Mouse (Mus musculus) gastrocnemius, postnatal 4 days (tissue): Measurements from ENCODE around the gene Krtap31-1. TPM values are rescaled to one million over a fixed set of nuclear protein-coding genes. Genes with fewer than 3 reads are reported as not detected.
"Not testable (repeated sequence)": the region's sequence is repeated elsewhere in the genome, so short reads cannot be mapped to it uniquely, and the experiment has no call there.

ENCODE experiments used
- DNase-seq, 2 experiments: peaks; one replicate each; pipeline ENCODE4 v3.0.0; 2021 to 2022; ENCODE audit warnings: low spot score in 2 of 2, mixed read lengths in 2 of 2
- long read RNA-seq, 2 experiments: library from polyadenylated mRNA; stranded (forward); transcript quantifications; one replicate each; pipeline ENCODE4 v2.0.0; 2021
- total RNA-seq, 2 experiments: library from RNA; stranded (reverse); gene quantifications; 2 replicates each; pipeline ENCODE4 v1.2.3; 2021

Gene Krtap31-1
- total RNA-seq: not detected
- long read RNA-seq, experiment 1: 0 reads
- long read RNA-seq, experiment 2: 0 reads

DNA sequence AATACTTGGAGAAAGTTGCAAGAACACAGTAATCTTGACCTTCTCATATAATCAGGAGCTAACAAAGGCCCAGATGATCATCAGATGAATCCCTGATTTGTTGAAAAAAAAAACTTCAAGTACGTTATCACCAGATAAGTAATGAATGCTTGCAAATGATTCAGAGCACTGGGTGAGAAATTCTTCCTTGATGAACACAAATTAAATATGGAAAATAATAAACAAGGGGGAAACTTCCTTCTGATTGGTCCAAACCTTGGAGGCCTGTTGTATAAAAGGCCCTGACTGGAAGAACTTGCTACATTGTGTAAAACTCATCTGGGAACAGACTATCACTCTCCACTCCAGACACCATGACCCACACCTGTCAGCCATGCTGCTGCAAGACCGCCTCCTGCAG, at the start of gene Krtap31-1:
Krtap31-1 (plus strand) TSS at position 301 of the 400 bp plus-strand sequence.
- DNase-seq: no peak

DNA sequence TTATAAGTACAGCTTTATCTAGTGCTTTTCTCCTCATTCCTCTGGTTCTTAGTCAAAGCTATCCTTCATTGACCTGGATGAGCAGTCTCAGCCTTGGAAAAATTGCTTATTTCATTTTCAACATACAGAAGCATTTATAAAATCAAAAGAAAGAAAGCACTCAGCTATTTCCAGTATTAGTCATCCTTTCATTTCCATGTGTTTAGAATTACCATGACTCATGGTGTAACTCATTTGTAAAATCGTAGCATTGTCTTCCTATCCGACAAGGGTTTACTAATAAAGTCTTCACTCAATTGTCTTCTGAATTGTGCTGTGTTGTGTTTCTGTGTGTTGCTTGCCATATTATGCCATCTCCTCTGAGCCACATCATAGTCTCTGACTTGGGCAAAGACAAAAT, 49.0 kb upstream of the Krtap31-1 start:
- no peak for DNase-seq

DNA sequence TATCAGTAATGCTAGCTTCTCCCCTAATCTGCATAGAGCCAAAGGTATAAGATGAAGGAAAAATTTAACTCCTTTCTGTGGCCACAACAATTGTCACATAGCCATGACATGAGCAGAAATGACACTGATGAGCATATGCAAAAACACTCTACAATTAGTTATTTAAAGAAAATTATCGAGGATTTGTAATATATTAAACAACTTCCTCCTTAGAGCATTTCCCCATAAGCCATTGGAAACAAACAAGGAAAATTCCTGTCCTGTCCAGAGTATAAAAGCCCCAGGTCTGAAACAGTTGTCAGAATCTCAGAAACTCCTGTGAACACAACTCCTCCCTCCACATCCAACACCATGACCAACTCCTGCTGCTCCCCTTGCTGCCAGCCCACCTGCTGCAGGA, 43.5 kb upstream of the Krtap31-1 start, which contains the start of gene Gm11559:
Gm11559 (plus strand) TSS at position 301 of the 400 bp plus-strand sequence.
- DNase-seq: not testable (repeated sequence)

DNA sequence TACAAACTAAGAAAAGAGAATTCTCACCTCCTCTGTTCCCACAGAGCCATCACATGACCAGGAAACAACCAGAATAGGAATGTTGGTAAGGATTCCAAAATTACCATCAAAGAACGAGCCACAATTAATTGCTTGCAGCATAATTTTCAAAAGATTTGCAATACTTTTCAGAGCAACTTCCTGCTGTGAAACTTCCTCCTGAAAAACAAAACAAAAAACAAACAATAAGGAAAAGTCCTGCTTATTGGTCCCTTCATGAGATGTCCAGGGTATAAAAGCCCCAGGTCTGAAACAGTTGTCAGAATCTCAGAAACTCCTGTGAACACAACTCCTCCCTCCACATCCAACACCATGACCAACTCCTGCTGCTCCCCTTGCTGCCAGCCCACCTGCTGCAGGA, 34.6 kb upstream of the Krtap31-1 start, which contains the start of gene Krtap9-1:
Krtap9-1 (plus strand) TSS at position 301 of the 400 bp plus-strand sequence.
- DNase-seq: not testable (repeated sequence)

DNA sequence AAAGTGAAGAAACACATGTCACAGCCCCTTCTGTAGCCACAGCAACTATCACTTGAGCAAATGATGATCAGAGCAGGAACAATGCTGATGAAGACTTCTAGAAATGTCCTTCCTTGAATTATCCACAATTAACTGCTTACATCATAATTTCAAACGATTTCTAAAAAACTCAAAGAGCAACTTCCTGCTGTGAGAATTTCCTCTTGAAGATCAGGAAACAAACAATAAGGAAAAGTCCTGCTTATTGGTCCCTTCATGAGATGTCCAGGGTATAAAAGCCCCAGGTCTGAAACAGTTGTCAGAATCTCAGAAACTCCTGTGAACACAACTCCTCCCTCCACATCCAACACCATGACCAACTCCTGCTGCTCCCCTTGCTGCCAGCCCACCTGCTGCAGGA, 28.8 kb upstream of the Krtap31-1 start, which contains the start of gene Gm11567:
Gm11567 (plus strand) TSS at position 301 of the 400 bp plus-strand sequence.
- not testable (repeated sequence) for DNase-seq

DNA sequence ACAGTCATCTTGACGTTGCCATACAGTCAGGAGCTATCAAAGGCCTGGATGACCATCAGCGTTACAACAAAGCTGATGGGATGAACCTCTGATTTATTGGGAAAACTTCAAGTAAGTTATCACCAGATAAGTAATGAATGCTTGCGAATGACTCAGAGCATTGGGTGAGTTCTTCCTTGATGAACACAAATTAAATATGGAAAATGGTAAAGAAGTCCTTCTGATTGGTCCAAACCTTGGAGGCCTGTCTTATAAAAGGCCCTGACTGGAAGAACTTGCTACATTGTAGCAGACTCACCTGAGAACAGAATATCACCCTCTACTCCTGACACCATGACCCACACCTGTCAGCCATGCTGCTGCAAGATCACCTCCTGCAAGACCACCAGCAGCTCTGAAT, 6.7 kb downstream of the Krtap31-1 start, which contains the start of gene Gm11565:
Gm11565 (plus strand) TSS at position 301 of the 400 bp plus-strand sequence.
- DNase-seq: no peak

DNA sequence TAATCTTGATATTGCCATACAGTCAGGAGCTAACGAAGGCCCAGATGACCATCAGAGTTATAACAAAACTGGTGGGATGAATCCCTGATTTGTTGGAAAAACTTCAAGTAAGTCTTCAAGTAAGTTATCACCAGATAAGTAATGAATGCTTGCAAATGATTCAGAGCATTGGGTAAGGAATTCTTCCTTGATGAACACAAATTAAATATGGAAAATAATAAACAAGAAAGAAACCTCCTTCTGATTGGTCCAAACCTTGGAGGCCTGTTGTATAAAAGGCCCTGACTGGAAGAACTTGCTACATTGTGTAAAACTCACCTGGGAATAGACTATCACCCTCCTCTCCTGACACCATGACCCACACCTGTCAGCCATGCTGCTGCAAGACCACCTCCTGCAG, 28.3 kb downstream of the Krtap31-1 start, which contains the start of gene Krtap31-2:
Krtap31-2 (plus strand) TSS at position 301 of the 400 bp plus-strand sequence.
- DNase-seq: no peak

DNA sequence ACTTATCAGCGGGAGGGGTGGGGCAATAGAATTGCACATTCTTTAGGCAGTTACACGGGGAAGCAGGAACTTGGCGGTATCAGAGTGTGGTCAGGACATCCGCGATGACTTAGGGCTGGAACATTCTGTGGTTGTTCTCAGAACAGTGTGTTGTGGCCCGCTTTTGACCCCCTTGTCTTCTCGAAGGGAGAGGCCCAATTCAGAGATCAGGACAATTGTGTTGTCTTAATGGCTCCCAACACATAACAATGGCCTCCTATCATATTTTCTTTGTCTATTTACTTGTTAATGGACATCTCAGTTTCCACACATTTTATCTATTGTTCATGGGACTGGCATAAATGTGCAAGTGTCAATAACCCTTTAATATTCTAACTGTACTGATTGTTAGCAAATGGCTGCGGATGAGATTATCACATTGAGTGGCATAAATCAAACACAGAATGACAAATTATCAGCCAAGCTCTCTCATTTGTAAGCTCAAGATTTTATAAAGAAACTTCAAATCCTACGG, 30.1 kb downstream of the Krtap31-1 start:
- DNase-seq: no peak

DNA sequence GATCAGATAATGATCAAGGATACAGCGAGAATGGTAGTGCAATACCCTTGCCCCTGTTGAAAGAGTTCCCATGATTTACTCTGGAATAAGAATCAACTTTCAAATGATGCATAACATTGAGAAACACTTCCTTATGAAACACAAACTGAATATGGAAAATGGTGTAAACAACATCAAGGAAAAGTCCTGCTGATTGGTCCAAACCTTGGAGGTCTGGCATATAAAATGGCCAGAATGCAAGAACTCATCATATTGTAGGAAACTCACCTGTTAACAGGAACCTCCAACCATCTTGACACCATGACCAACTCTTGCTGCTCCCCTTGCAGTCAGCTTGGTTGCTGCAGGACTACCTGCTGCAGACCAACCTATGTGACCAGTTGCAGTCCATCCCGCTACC, 40.5 kb downstream of the Krtap31-1 start, which contains the start of gene Krtap9-5:
Krtap9-5 (plus strand) TSS at position 301 of the 400 bp plus-strand sequence.
- DNase-seq: no peak

Other genes starting within 250 kb of the Krtap31-1 start
- gene Gm11563, start 249.0 kb upstream of the Krtap31-1 start, total RNA-seq: not detected
- not detected for gene Krtap4-6, start 242.0 kb upstream of the Krtap31-1 start, total RNA-seq
- gene Gm14190, start 217.2 kb upstream of the Krtap31-1 start, total RNA-seq: not detected
- not detected for gene Gm14180, start 173.6 kb upstream of the Krtap31-1 start, total RNA-seq
- gene Gm11595, start 135.0 kb upstream of the Krtap31-1 start, total RNA-seq: not detected
- gene Krtap4-8, start 127.2 kb upstream of the Krtap31-1 start, total RNA-seq: not detected
- gene Krtap4-9, start 122.7 kb upstream of the Krtap31-1 start, total RNA-seq: not detected
- not detected for gene Gm11596, start 114.5 kb upstream of the Krtap31-1 start, total RNA-seq
- not detected for gene Gm11569, start 109.0 kb upstream of the Krtap31-1 start, total RNA-seq
- not detected for gene Gm11554, start 103.5 kb upstream of the Krtap31-1 start, total RNA-seq
- not detected for gene Krtap4-13, start 98.0 kb upstream of the Krtap31-1 start, total RNA-seq
- not detected for gene Gm11564, start 92.3 kb upstream of the Krtap31-1 start, total RNA-seq
- gene 2300003K06Rik, start 69.9 kb upstream of the Krtap31-1 start, total RNA-seq: not detected
- gene Krtap4-16, start 56.3 kb upstream of the Krtap31-1 start, total RNA-seq: not detected
- gene Gm11568, start 50.0 kb upstream of the Krtap31-1 start, total RNA-seq: not detected
- gene Gm11559, start 43.4 kb upstream of the Krtap31-1 start, total RNA-seq: not detected
- not detected for gene Krtap9-1, start 34.5 kb upstream of the Krtap31-1 start, total RNA-seq
- gene Gm11567, start 28.7 kb upstream of the Krtap31-1 start, total RNA-seq: not detected
- gene Gm11565, start 6.8 kb downstream of the Krtap31-1 start, total RNA-seq: not detected
- not detected for gene Krtap31-2, start 28.4 kb downstream of the Krtap31-1 start, total RNA-seq
- not detected for gene Krtap9-5, start 40.6 kb downstream of the Krtap31-1 start, total RNA-seq
- gene Krtap29-1, start 71.1 kb downstream of the Krtap31-1 start, total RNA-seq: not detected
- not detected for gene Krtap16-1, start 78.7 kb downstream of the Krtap31-1 start, total RNA-seq
- gene Krtap17-1, start 86.1 kb downstream of the Krtap31-1 start, total RNA-seq: not detected
- not detected for gene Krt33a, start 108.3 kb downstream of the Krtap31-1 start, total RNA-seq
- gene Krt33b, start 121.9 kb downstream of the Krtap31-1 start, total RNA-seq: under 1 TPM in 1 of 2 experiments, not detected in 1; 0.22 TPM
- not detected for gene Krt34, start 133.6 kb downstream of the Krtap31-1 start, total RNA-seq
- gene Krt31, start 142.6 kb downstream of the Krtap31-1 start, total RNA-seq: not detected
- gene Krt32, start 180.3 kb downstream of the Krtap31-1 start, total RNA-seq: not detected
- gene Krt35, start 188.3 kb downstream of the Krtap31-1 start, total RNA-seq: under 1 TPM; 0.15 to 0.31 TPM
- gene Krt36, start 197.7 kb downstream of the Krtap31-1 start, total RNA-seq: not detected
- gene Krt13, start 213.6 kb downstream of the Krtap31-1 start, total RNA-seq: not detected
- 1 to 10 TPM in 1 of 2 experiments, under 1 TPM in 1; 0.27 to 1.1 TPM for gene Krt15, start 228.0 kb downstream of the Krtap31-1 start, total RNA-seq
- gene Krt19, start 240.7 kb downstream of the Krtap31-1 start, total RNA-seq: 1 to 10 TPM in 1 of 2 experiments, under 1 TPM in 1; 0.71 to 1.3 TPM